15 mouse cellular contexts compared by ENCODE assay signal in the genomic region with DNA sequence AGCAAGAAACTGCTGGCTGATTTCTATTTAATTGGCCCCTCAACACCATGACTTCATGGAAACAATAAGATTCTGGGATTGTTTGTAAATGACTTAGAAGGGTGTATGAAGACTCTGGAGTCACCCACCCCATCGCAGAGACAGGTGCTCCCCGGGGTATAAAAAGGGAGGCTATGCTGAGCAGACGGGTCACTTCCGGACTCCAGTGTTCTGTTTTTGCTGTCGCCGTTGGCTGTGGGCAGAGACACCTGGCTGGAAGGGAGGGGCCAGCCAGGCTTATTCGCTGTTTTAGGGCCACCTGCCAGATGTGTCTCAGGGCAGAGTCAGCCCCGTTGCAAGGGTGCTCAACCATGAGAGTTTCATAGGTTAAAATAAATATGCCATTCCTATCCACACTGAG.
A peak's percentile ranks its signal among the peaks of the same experiment; 100 is the strongest.
DNase-seq lines count a peak whose midpoint lies in the region; ATAC-seq and TF ChIP-seq lines count a peak whose summit lies in the region.
"Had no signal": no experiment of that assay in that cellular context is flagged by ENCODE, and none has a peak within 500 bp of the region (broad histone marks: within the 10 kb centered on the region; RNA-seq: fewer than 3 reads in every experiment).

No protein-coding gene starts in this region.

- intact Hi-C loops in heart, postnatal 36 days (cut with DNase I): loop anchor here (5.0 kb wide), 1 partner anchor 335 kb away; no protein-coding TSS in a partner anchor

- no peak overlapping the region for H3K27ac ChIP-seq in lung, postnatal 0 days (ENCODE audit: low read length)
- H3K27ac ChIP-seq: limb, embryonic 12.5 days; neural tube, embryonic 15.5 days had no signal

- no peaks in the 10 kb centered on the region for H3K27me3 ChIP-seq in lung, postnatal 0 days (replicated peaks; ENCODE audit: insufficient read depth, low read length)
- H3K27me3 ChIP-seq: limb, embryonic 12.5 days; neural tube, embryonic 15.5 days; Patski had no signal

- no peaks in the 10 kb centered on the region for H3K9me3 ChIP-seq in lung, postnatal 0 days (ENCODE audit: low read length)
- H3K9me3 ChIP-seq: limb, embryonic 12.5 days; neural tube, embryonic 15.5 days had no signal

- H3K9ac ChIP-seq in lung, postnatal 0 days (replicated peaks; ENCODE audit: low read depth): no peak overlapping the region
- H3K9ac ChIP-seq: limb, embryonic 12.5 days; neural tube, embryonic 15.5 days had no signal

- TF ChIP-seq EP300 in lung, postnatal 0 days (IDR thresholded peaks at IDR 0.05): no peak

- H3K4me3 ChIP-seq in lung, postnatal 0 days (ENCODE audit: low read depth, low read length): no peak overlapping the region
- H3K4me3 ChIP-seq: erythroblast, embryonic 14.5 days; limb, embryonic 12.5 days; neural tube, embryonic 15.5 days had no signal

- no peaks in the 10 kb centered on the region for H3K4me1 ChIP-seq in lung, postnatal 0 days (ENCODE audit: insufficient read depth, low read depth, low read length)
- H3K4me1 ChIP-seq: neural tube, embryonic 15.5 days had no signal

- WGBS in lung, postnatal 0 days: 72% methylated on average over 8 of the region's 8 CpGs

- H3K4me2 ChIP-seq in lung, postnatal 0 days (replicated peaks; ENCODE audit: low read depth, low read length): no peak overlapping the region
- H3K4me2 ChIP-seq: limb, embryonic 12.5 days; neural tube, embryonic 15.5 days had no signal

- TF ChIP-seq CTCF in lung, postnatal 0 days (IDR thresholded peaks at IDR 0.05): no peak

- H3K36me3 ChIP-seq in lung, postnatal 0 days (ENCODE audit: insufficient read depth, low read length): peaks cover 21% of the 10 kb centered on the region; the same call in 1 of the 2 replicates
- H3K36me3 ChIP-seq: neural tube, embryonic 15.5 days had no signal

- no peak for ATAC-seq in lung, postnatal 0 days
- ATAC-seq in megakaryocyte, adult 5-6 weeks (ENCODE audit: poor library complexity, severe bottlenecking): 0 out of 2 replicates have a peak, but pooled peaks have one; percentile 21
- ATAC-seq: Patski had no signal

- DNase-seq in heart, adult 11 months: peak; percentile 93
- no peak for DNase-seq in heart, postnatal 36 days
- peak; percentile 33 to 41 for DNase-seq in lung, adult 18-20 months
- DNase-seq in lung, postnatal 0 days (ENCODE audit: low spot score): no peak
- peak; percentile 90 for DNase-seq in thymus, postnatal 14 days
- no peak for DNase-seq in cerebellum, postnatal 10 days
- no peak for DNase-seq in ovary, postnatal 10 days (ENCODE audit: low spot score)
- DNase-seq: adrenal gland, postnatal 10 days; heart, postnatal 14 days; right cerebral cortex, postnatal 14 days had no signal

Comparison
In these comparisons a context has a peak if more than half of its experiments do, and no peak if none do; other contexts are left out.
1. DNase-seq: peak in heart, adult 11 months (single experiment), lung, adult 18-20 months (2 of 2) and thymus, postnatal 14 days (single experiment); none in heart, postnatal 36 days (0 of 2), lung, postnatal 0 days (single experiment), cerebellum, postnatal 10 days (0 of 2) and ovary, postnatal 10 days (single experiment).